Mouse (Mus musculus): ENCODE data around the gene Gm20425.

Gene Gm20425

GRCm38 (mm10) chr9:103230151-103230951, at the start of gene Gm20425, which contains the start of gene Trf:
Gene Gm20425, minus strand, starts transcription at chr9:103230307.
Gene Trf, minus strand, starts transcription at chr9:103230444.
- peak; percentile 54 for DNase-seq (ENCODE audit: low read depth, low spot score)

- peak; percentile 31 for DNase-seq (ENCODE audit: low read depth, low spot score)
Measured at GRCm38 (mm10) chr9:103276876-103277275, 46.8 kb upstream of the Gm20425 start.

- DNase-seq (ENCODE audit: low read depth, low spot score): no peak
Measured at GRCm38 (mm10) chr9:103275676-103276075, 45.6 kb upstream of the Gm20425 start.

GRCm38 (mm10) chr9:103274819-103275218, 44.7 kb upstream of the Gm20425 start:
- no peak for DNase-seq (ENCODE audit: low read depth, low spot score)

- DNase-seq (ENCODE audit: low read depth, low spot score): no peak
Measured at GRCm38 (mm10) chr9:103271104-103271503, 41.0 kb upstream of the Gm20425 start.

- peak; percentile 50 for DNase-seq (ENCODE audit: low read depth, low spot score)
Measured at GRCm38 (mm10) chr9:103265778-103266177, 35.7 kb upstream of the Gm20425 start.

GRCm38 (mm10) chr9:103252906-103253305, 22.8 kb upstream of the Gm20425 start:
- DNase-seq (ENCODE audit: low read depth, low spot score): no peak

GRCm38 (mm10) chr9:103248618-103249017, 18.5 kb upstream of the Gm20425 start:
- no peak for DNase-seq (ENCODE audit: low read depth, low spot score)

GRCm38 (mm10) chr9:103246526-103247168, 16.5 kb upstream of the Gm20425 start:
- no peak for DNase-seq (ENCODE audit: low read depth, low spot score)

- no peak for DNase-seq (ENCODE audit: low read depth, low spot score)
Measured at GRCm38 (mm10) chr9:103243640-103244039, 13.5 kb upstream of the Gm20425 start.

GRCm38 (mm10) chr9:103241206-103241605, 11.1 kb upstream of the Gm20425 start:
- DNase-seq (ENCODE audit: low read depth, low spot score): no peak

GRCm38 (mm10) chr9:103239471-103239870, 9.4 kb upstream of the Gm20425 start:
- no peak for DNase-seq (ENCODE audit: low read depth, low spot score)

GRCm38 (mm10) chr9:103234565-103235165, 4.6 kb upstream of the Gm20425 start:
- no peak for DNase-seq (ENCODE audit: low read depth, low spot score)

GRCm38 (mm10) chr9:103234059-103234458, 4.0 kb upstream of the Gm20425 start:
- DNase-seq (ENCODE audit: low read depth, low spot score): no peak

- no peak for DNase-seq (ENCODE audit: low read depth, low spot score)
Measured at GRCm38 (mm10) chr9:103233006-103233395, 2.9 kb upstream of the Gm20425 start.

GRCm38 (mm10) chr9:103232232-103233005, 2.3 kb upstream of the Gm20425 start:
- DNase-seq (ENCODE audit: low read depth, low spot score): no peak

- DNase-seq (ENCODE audit: low read depth, low spot score): no peak
Measured at GRCm38 (mm10) chr9:103229037-103229867, 855 bp downstream of the Gm20425 start.

GRCm38 (mm10) chr9:103228370-103229003, 1.6 kb downstream of the Gm20425 start:
- no peak for DNase-seq (ENCODE audit: low read depth, low spot score)

GRCm38 (mm10) chr9:103227760-103228159, 2.3 kb downstream of the Gm20425 start:
- no peak for DNase-seq (ENCODE audit: low read depth, low spot score)

GRCm38 (mm10) chr9:103226806-103227205, 3.3 kb downstream of the Gm20425 start:
- DNase-seq (ENCODE audit: low read depth, low spot score): no peak

All from R1 (cell line).